Mouse (Mus musculus) urinary bladder, postnatal 14 days (tissue): ENCODE measurements at regions not wholly inside any gene's neighbourhood (a gene's known extent, or its start where the extent isn't known, plus 50 kb on each side); places are given as distances from the start of the nearest gene placed in this dataset.

Experiments used
- DNase-seq: peaks from one replicate; pipeline ENCODE4 v3.0.0; 2021; ENCODE audit warnings: low spot score

GRCm38 (mm10) chr11:48152219-48152618, 163.4 kb upstream of the Sgcd start:
- DNase-seq = no peak

GRCm38 (mm10) chr11:48133335-48133734, 144.6 kb upstream of the Sgcd start:
- no peak for DNase-seq

DNA sequence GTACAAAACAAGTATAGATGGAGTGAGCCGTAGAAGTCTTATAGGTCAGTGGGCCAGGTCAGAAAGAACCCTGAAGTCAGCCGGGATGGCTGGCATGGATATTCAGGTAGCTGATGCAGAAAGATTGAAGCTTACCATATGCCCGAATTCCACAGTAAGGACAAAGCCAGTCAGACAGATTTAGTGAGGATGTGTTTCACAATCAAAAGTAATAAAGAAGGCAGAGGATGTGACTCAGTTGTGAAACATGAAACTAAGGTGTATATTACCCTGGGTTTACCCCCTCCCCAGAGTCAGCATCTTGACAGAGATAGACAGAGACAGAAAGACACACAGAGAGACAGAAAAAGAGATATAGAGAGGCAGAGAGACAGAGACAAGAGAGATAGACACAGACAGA, 109.3 kb upstream of the Sgcd start:
- no peak for DNase-seq

DNA sequence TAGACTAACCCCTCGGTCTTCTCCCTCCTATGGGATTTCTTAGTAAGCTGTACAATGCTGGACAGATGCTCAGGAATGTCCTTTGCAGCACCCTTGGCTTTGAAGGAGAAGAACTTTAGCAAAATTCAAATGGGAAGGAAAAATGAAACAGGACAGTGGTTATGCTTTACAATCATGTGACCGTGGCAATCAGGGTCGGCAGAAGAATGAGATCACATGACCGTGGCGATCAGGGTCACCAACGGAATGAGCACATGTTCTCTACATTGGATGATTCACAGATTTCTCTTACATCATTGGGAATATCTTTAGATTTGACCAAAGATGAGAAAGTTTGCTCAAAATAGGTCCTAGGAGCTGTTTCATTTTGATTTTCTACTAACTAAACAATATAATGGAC, 108.7 kb upstream of the Sgcd start:
- DNase-seq = no peak

DNA sequence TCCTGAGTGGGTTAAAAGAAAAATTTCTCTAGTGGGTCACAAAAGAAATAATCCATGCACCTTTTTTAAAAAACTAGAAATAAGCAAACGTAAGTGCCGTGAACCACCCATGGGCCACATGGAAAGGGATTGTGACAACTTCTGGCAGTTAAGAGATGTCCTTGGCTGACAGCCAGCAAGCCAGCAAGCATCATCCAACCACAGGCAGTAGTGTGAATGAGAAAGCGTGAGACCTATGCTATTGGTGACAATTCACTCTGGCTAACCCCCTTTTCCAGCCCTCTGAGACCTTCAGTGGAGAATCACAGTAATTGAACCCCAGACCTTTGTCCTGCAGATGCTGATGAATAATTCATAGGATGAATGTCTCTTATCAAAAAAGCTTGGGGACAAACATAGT, 78.3 kb upstream of the Sgcd start:
- DNase-seq = no peak

DNA sequence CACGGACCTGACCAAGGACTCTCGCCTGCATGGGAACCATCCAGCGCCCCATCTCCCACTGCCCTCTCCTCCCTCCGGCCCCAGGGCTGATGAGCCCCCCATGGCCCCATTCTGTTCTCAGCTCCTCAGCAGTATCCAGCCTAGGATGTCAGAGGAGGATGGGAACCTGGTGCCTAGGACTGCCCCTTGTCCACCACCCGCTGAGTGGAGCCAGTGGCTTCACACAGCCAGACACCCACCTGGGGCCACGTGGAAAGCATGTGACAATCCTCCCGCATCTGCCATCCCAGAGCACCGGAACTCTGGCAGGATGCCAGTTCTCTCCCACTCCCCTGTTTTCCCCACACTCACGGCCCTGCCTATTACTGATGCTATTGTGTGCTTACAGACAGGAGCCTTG, 75.0 kb upstream of the Sgcd start:
- DNase-seq = no peak

DNA sequence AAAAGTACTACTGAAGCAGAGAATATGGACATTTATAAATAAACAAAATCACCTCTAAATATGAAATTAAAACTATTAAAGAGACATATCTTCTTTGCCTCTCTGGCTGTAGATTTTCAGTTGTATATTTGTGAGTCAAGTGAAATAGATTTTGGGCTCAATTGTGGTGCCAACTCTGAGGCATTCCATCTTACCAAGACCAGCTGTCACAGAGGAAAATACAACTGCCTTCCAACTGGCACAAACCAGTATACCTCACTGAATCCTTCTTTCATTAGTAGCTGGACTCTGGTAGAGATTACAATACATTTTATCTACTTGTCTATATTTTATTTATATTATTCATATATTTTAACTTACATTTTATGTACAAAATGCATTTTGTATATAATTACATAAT, 72.7 kb upstream of the Sgcd start:
- DNase-seq = no peak

GRCm38 (mm10) chr11:48051156-48051866, 62.5 kb upstream of the Sgcd start:
- no peak for DNase-seq

DNA sequence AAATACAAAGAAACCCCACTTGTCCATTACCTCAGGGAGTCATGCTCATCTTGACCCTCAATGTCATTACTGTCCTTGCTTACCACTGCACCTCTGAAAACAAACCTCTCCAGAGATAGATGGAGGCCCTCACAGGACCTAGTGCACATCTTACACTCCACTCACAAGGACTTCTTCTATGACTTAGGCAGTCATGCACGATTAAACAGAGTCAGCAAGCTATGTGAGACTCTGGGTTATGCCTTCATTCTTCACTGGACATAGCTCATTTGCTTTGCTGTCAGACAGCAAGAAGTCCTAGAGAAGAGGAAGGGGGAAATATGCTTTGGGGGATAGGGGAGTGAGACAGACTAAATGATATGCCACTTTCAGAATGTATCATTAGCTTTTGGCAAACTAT, 59.5 kb upstream of the Sgcd start:
- no peak for DNase-seq
